ENCODE assay signal across 41 mouse cellular contexts in the genomic region with DNA sequence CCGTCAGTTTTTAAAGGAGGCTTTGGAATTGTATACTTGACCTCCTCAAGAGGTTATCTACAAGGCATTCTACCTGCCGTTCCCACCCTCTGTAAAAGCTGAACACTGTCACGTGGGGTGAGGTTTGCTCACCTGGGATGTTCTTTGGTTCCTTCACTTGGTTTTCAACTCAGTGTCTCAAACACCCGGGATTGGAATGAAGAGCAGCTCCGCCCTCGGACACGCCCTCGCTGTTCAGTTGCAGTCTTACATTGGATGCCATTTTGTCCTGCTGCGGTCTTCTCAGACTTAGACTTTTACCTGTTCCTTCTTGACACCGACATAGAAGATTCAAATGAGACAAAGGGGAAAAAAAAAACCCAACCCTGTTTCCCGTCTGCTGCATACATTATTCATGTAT. TPM values are rescaled to one million over a fixed set of nuclear protein-coding genes. Genes with fewer than 3 reads are reported as not detected.
DNase-seq lines count a peak whose midpoint lies in the region; ATAC-seq and TF ChIP-seq lines count a peak whose summit lies in the region.
"Had no signal": no experiment of that assay in that cellular context is flagged by ENCODE, and none has a peak within 500 bp of the region (broad histone marks: within the 10 kb centered on the region; RNA-seq: fewer than 3 reads in every experiment).

No protein-coding gene starts in this region.

- WGBS in forebrain, postnatal 0 days, result 62% methylated on average over 11 of the region's 11 CpGs
- WGBS in forebrain, embryonic 15.5 days, result 72% methylated on average over 11 of the region's 11 CpGs
- 41% methylated on average over 11 of the region's 11 CpGs for WGBS in stomach, embryonic 15.5 days

- DNase-seq in forebrain, postnatal 0 days, result peak; percentile 7
- no peak for DNase-seq in testis, postnatal 14 days (ENCODE audit: low spot score)
- DNase-seq in adrenal gland, adult 18-20 months (ENCODE audit: low spot score in 2 of 2), result no peak
- no peak for DNase-seq in thymus, postnatal 10 days (ENCODE audit: low spot score in 2 of 2)
- no peak for DNase-seq in layer of hippocampus, adult 9-10 months (ENCODE audit: low spot score)
- DNase-seq: adrenal gland, postnatal 25 days; cerebellum, adult 18-20 months; cerebellum, postnatal 10 days; gastrocnemius, postnatal 10 days; heart, postnatal 10 days; kidney, adult 2 months; kidney, postnatal 4 days; layer of hippocampus, postnatal 36 days; liver, embryonic 13.5 days; midbrain, embryonic 14.5 days; retina, postnatal 1 day; right cerebral cortex, postnatal 14 days; thymus, postnatal 14 days had no signal

- TF ChIP-seq POLR2A in testis, adult 2 months (IDR thresholded peaks at IDR 0.05; ENCODE audit: control insufficient read depth, low read depth, low read length), result no peak

- H3K27ac ChIP-seq in forebrain, postnatal 0 days (ENCODE audit: low read depth, low read length), result no peak overlapping the region
- no peak overlapping the region for H3K27ac ChIP-seq in forebrain, embryonic 15.5 days (replicated peaks)
- no peak overlapping the region for H3K27ac ChIP-seq in testis, adult 2 months (ENCODE audit: control insufficient read depth, insufficient read depth, low read depth, low read length)
- no peak overlapping the region for H3K27ac ChIP-seq in stomach, embryonic 15.5 days
- H3K27ac ChIP-seq: embryonic facial prominence, embryonic 13.5 days; forebrain, embryonic 10.5 days; heart, embryonic 13.5 days; hindbrain, embryonic 10.5 days; hindbrain, embryonic 15.5 days; limb, embryonic 10.5 days; limb, embryonic 15.5 days; liver, embryonic 13.5 days; macrophage; neural tube, embryonic 15.5 days had no signal

- no peaks in the 10 kb centered on the region for H3K36me3 ChIP-seq in forebrain, postnatal 0 days (ENCODE audit: insufficient read depth)
- H3K36me3 ChIP-seq in forebrain, embryonic 15.5 days, result no peaks in the 10 kb centered on the region
- H3K36me3 ChIP-seq in testis, adult 2 months (ENCODE audit: control insufficient read depth, insufficient read depth, low read length), result no peaks in the 10 kb centered on the region
- H3K36me3 ChIP-seq in stomach, embryonic 15.5 days, result no peaks in the 10 kb centered on the region
- H3K36me3 ChIP-seq: embryonic facial prominence, embryonic 13.5 days; forebrain, embryonic 10.5 days; heart, embryonic 13.5 days; hindbrain, embryonic 10.5 days; hindbrain, embryonic 15.5 days; limb, embryonic 10.5 days; limb, embryonic 15.5 days; liver, embryonic 13.5 days; neural tube, embryonic 15.5 days had no signal

- ATAC-seq in forebrain, postnatal 0 days, result no peak
- ATAC-seq in forebrain, embryonic 15.5 days (replicated peaks), result no peak
- ATAC-seq in stomach, embryonic 15.5 days (ENCODE audit: insufficient read depth, low FRiP score, low read depth), result peak; percentile 50; the same call in 1 of the 2 replicates
- ATAC-seq: forebrain, embryonic 16.5 days; inflammation-experienced regulatory T-cells, adult 6 months had no signal

- H3K27me3 ChIP-seq in forebrain, postnatal 0 days (ENCODE audit: insufficient read depth, low read length), result no peaks in the 10 kb centered on the region
- no peaks in the 10 kb centered on the region for H3K27me3 ChIP-seq in forebrain, embryonic 15.5 days
- H3K27me3 ChIP-seq in testis, adult 2 months (ENCODE audit: control insufficient read depth, insufficient read depth, low read length), result no peaks in the 10 kb centered on the region
- no peaks in the 10 kb centered on the region for H3K27me3 ChIP-seq in stomach, embryonic 15.5 days (replicated peaks)
- H3K27me3 ChIP-seq: embryonic facial prominence, embryonic 13.5 days; heart, embryonic 13.5 days; hindbrain, embryonic 15.5 days; limb, embryonic 15.5 days; liver, embryonic 13.5 days; neural tube, embryonic 15.5 days had no signal

- no peak overlapping the region for H3K9ac ChIP-seq in forebrain, postnatal 0 days
- H3K9ac ChIP-seq in forebrain, embryonic 15.5 days (replicated peaks), result no peak overlapping the region
- H3K9ac ChIP-seq in stomach, embryonic 15.5 days, result no peak overlapping the region
- H3K9ac ChIP-seq: embryonic facial prominence, embryonic 13.5 days; heart, embryonic 13.5 days; hindbrain, embryonic 15.5 days; limb, embryonic 15.5 days; liver, embryonic 13.5 days; neural tube, embryonic 15.5 days had no signal

- H3K4me2 ChIP-seq in forebrain, postnatal 0 days (ENCODE audit: low read depth), result no peak overlapping the region
- H3K4me2 ChIP-seq in forebrain, embryonic 15.5 days (replicated peaks), result no peak overlapping the region
- H3K4me2 ChIP-seq in stomach, embryonic 15.5 days, result no peak overlapping the region
- H3K4me2 ChIP-seq: embryonic facial prominence, embryonic 13.5 days; heart, embryonic 13.5 days; hindbrain, embryonic 15.5 days; limb, embryonic 15.5 days; liver, embryonic 13.5 days; neural tube, embryonic 15.5 days had no signal

- no peaks in the 10 kb centered on the region for H3K4me1 ChIP-seq in forebrain, postnatal 0 days (ENCODE audit: insufficient read depth)
- H3K4me1 ChIP-seq in forebrain, embryonic 15.5 days, result no peaks in the 10 kb centered on the region
- H3K4me1 ChIP-seq in testis, adult 2 months (ENCODE audit: control insufficient read depth, insufficient read depth, low read length), result peaks cover 2% of the 10 kb centered on the region
- no peaks in the 10 kb centered on the region for H3K4me1 ChIP-seq in stomach, embryonic 15.5 days
- H3K4me1 ChIP-seq: embryonic facial prominence, embryonic 13.5 days; forebrain, embryonic 10.5 days; heart, embryonic 13.5 days; hindbrain, embryonic 10.5 days; hindbrain, embryonic 15.5 days; limb, embryonic 10.5 days; limb, embryonic 15.5 days; liver, embryonic 13.5 days had no signal

- H3K4me3 ChIP-seq in forebrain, postnatal 0 days (ENCODE audit: low read depth, low read length), result no peak overlapping the region
- H3K4me3 ChIP-seq in forebrain, embryonic 15.5 days, result no peak overlapping the region
- peak overlapping the region; percentile 52 for H3K4me3 ChIP-seq in testis, adult 2 months (ENCODE audit: control insufficient read depth, low read depth, low read length)
- no peak overlapping the region for H3K4me3 ChIP-seq in stomach, embryonic 15.5 days (replicated peaks)
- H3K4me3 ChIP-seq: embryonic facial prominence, embryonic 13.5 days; forebrain, embryonic 10.5 days; heart, embryonic 13.5 days; hindbrain, embryonic 10.5 days; hindbrain, embryonic 15.5 days; limb, embryonic 10.5 days; limb, embryonic 15.5 days; liver, embryonic 13.5 days; neural tube, embryonic 15.5 days had no signal

- H3K9me3 ChIP-seq in forebrain, postnatal 0 days (ENCODE audit: low read length), result no peaks in the 10 kb centered on the region
- H3K9me3 ChIP-seq in forebrain, embryonic 15.5 days, result no peaks in the 10 kb centered on the region
- H3K9me3 ChIP-seq in stomach, embryonic 15.5 days, result no peaks in the 10 kb centered on the region
- H3K9me3 ChIP-seq: embryonic facial prominence, embryonic 13.5 days; forebrain, embryonic 10.5 days; heart, embryonic 13.5 days; hindbrain, embryonic 10.5 days; hindbrain, embryonic 15.5 days; limb, embryonic 10.5 days; limb, embryonic 15.5 days; liver, embryonic 13.5 days; neural tube, embryonic 15.5 days had no signal

- TF ChIP-seq CTCF in forebrain, postnatal 0 days (IDR thresholded peaks at IDR 0.05; ENCODE audit: low read depth), result no peak
- TF ChIP-seq CTCF in testis, adult 2 months (IDR thresholded peaks at IDR 0.05; ENCODE audit: control insufficient read depth, insufficient read depth, insufficient replicate concordance, low read depth, low read length), result no peak

RNA-seq across cellular contexts. Expression of gene Ranbp17, which starts 30.6 kb away (rescaled TPM):
- total RNA-seq in forebrain, postnatal 0 days (2014; rRNA removed), result 7.7 and 9.1 TPM in 2 replicates
- polyA plus RNA-seq in forebrain, postnatal 0 days (2015; fragmentation: Nextera tagmentation; extraction: Ambion mirVana), result 5.8 and 6.9 TPM in 2 replicates
- 7.3 and 9.5 TPM in 2 replicates for polyA plus RNA-seq in forebrain, embryonic 15.5 days (2015; fragmentation: Nextera tagmentation; extraction: Ambion mirVana)
- polyA plus RNA-seq in testis, adult 2 months (2012; rRNA removed), result 26.0 and 28.7 TPM in 2 replicates
- polyA plus RNA-seq in stomach, embryonic 15.5 days (2015; fragmentation: Nextera tagmentation; extraction: Ambion mirVana), result 3.9 TPM in 2 replicates
- total RNA-seq in adrenal gland, adult 18-20 months (2021), result 1 to 10 TPM; 1.9 to 2.0 TPM
- polyA plus RNA-seq: C2C12, macrophage had no signal

RNA-seq across cellular contexts. Expression of gene Gabrp, which starts 34.6 kb away (rescaled TPM):
- total RNA-seq in forebrain, postnatal 0 days (2014; rRNA removed), result 0.15 TPM in 1 of 2 replicates, not detected in the other
- polyA plus RNA-seq in forebrain, postnatal 0 days (2015; fragmentation: Nextera tagmentation; extraction: Ambion mirVana), result not detected in 2 replicates
- polyA plus RNA-seq in forebrain, embryonic 15.5 days (2015; fragmentation: Nextera tagmentation; extraction: Ambion mirVana), result not detected in 2 replicates
- 0.07 and 0.31 TPM in 2 replicates for polyA plus RNA-seq in testis, adult 2 months (2012; rRNA removed)
- 0.21 and 0.22 TPM in 2 replicates for polyA plus RNA-seq in stomach, embryonic 15.5 days (2015; fragmentation: Nextera tagmentation; extraction: Ambion mirVana)
- total RNA-seq in adrenal gland, adult 18-20 months (2021), result not detected
- total RNA-seq: adrenal gland, postnatal 25 days; common myeloid progenitor, adult 5-6 weeks; gastrocnemius, postnatal 10 days; heart, postnatal 10 days; layer of hippocampus, adult 8-10 months; layer of hippocampus, postnatal 36 days; megakaryocyte-erythroid progenitor cell, adult 5-6 weeks had no signal
- polyA plus RNA-seq: C2C12; forebrain, embryonic 16.5 days; hindbrain, embryonic 15.5 days; inflammation-experienced regulatory T-cells, adult 6 months; macrophage; midbrain, embryonic 14.5 days; neural tube, embryonic 15.5 days; small intestine, adult 2 months had no signal

RNA-seq across cellular contexts. Expression of gene D130052B06Rik, which starts 55.0 kb away (rescaled TPM):
- not detected in 2 replicates for total RNA-seq in forebrain, postnatal 0 days (2014; rRNA removed)
- polyA plus RNA-seq in forebrain, postnatal 0 days (2015; fragmentation: Nextera tagmentation; extraction: Ambion mirVana), result not detected in 2 replicates
- polyA plus RNA-seq in forebrain, embryonic 15.5 days (2015; fragmentation: Nextera tagmentation; extraction: Ambion mirVana), result not detected in 2 replicates
- 0.11 TPM in 1 of 2 replicates, not detected in the other for polyA plus RNA-seq in testis, adult 2 months (2012; rRNA removed)
- polyA plus RNA-seq in stomach, embryonic 15.5 days (2015; fragmentation: Nextera tagmentation; extraction: Ambion mirVana), result not detected in 2 replicates
- total RNA-seq in adrenal gland, adult 18-20 months (2021), result not detected
- total RNA-seq: adrenal gland, postnatal 25 days; common myeloid progenitor, adult 5-6 weeks; gastrocnemius, postnatal 10 days; heart, adult 8-10 months; heart, postnatal 10 days; layer of hippocampus, adult 8-10 months; layer of hippocampus, postnatal 36 days; megakaryocyte-erythroid progenitor cell, adult 5-6 weeks had no signal
- polyA plus RNA-seq: C2C12; embryonic facial prominence, embryonic 13.5 days; forebrain, embryonic 10.5 days; forebrain, embryonic 16.5 days; heart, embryonic 13.5 days; hindbrain, embryonic 15.5 days; inflammation-experienced regulatory T-cells, adult 6 months; kidney, adult 2 months; kidney, embryonic 16.5 days; limb, embryonic 10.5 days; liver, embryonic 13.5 days; lung, embryonic 16.5 days; macrophage; midbrain, embryonic 14.5 days; small intestine, adult 2 months; urinary bladder, adult 2 months had no signal
